Mouse (Mus musculus) liver, postnatal 0 days (tissue): Measurements from ENCODE around the gene Prkaa1.

ENCODE experiments used
- CTCF ChIP-seq: sonication (generic); IDR thresholded peaks from 2 replicates; pipeline ENCODE4 v1.5.1; 2016; ENCODE audit warnings: antibody characterized with exemption, low read depth
- EP300 ChIP-seq: IDR thresholded peaks from 2 replicates; pipeline ENCODE4 v1.6.1; 2016; ENCODE audit warnings: antibody characterized with exemption, low read depth, mild to moderate bottlenecking

GRCm38 (mm10) chr15:5129111-5129805, 14.4 kb upstream of the Prkaa1 start:
- TF ChIP-seq CTCF (no peak), EP300 (no peak)
